Mouse (Mus musculus) olfactory bulb, adult 2 months (tissue): Measurements from ENCODE around the gene OR5BS1P.

Experiments used
- CTCF ChIP-seq: fragments of 200-500 bp; IDR thresholded peaks from 2 replicates; pipeline ENCODE4 v1.5.1; 2012; ENCODE audit warnings: low read depth, mild to moderate bottlenecking, low read length, moderate library complexity; ENCODE audit not compliant: insufficient read depth
- POLR2A ChIP-seq: fragments of 200-500 bp; IDR thresholded peaks from 2 replicates; pipeline ENCODE4 v1.6.1; 2012; ENCODE audit warnings: mild to moderate bottlenecking, low read depth, low read length, moderate library complexity; ENCODE audit not compliant: insufficient read depth

GRCm38 (mm10) chr15:98448521-98448920 is 21.2 kb upstream of the OR5BS1P start:
- TF ChIP-seq CTCF (no peak), POLR2A (no peak)
